Mouse (Mus musculus): ENCODE data around the gene Gm21119. TPM values are rescaled to one million over a fixed set of nuclear protein-coding genes. Genes with fewer than 3 reads are reported as not detected.
"Not testable (repeated sequence)": the region's sequence is repeated elsewhere in the genome, so short reads cannot be mapped to it uniquely, and the experiment has no call there.

Gene Gm21119
- total RNA-seq, 1 experiment: not detected

DNA sequence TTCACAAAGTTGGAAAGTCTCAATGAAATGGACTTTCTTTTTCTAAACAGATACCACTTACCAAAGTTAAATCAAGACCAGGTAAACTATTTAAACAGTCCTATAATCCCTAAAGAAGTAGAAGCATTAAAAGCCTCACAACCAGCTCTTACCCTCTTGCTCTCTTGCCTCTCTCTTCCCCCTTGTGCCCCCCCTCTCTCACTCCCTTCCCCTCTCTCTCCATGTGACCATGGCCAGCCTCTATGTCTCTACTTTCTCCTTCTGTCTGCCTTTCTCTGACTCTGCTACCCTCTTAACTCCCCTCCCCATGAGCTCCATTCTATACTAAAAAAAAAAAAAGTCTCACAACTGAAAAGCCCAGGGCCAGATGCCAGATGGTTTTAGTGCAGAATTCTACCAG, 2.0 kb upstream of the Gm21119 start:
- H3K9ac ChIP-seq (ENCODE audit: insufficient read depth, low read depth, low read length, poor library complexity, severe bottlenecking); in situ Hi-C loops (cut with MboI; ENCODE audit: low sequenced_read_pairs in 2 of 2, unreplicated experiment in 2 of 2); H3K36me3 ChIP-seq (ENCODE audit: control insufficient read depth, insufficient read depth, low read length, poor library complexity, severe bottlenecking); DNase-seq (ENCODE audit: low read depth, low spot score); H3K9me3 ChIP-seq (ENCODE audit: control insufficient read depth, insufficient read depth, low read depth, low read length); H3K27ac ChIP-seq (ENCODE audit: insufficient read depth, low read depth, low read length, poor library complexity, severe bottlenecking); H3K4me3 ChIP-seq (ENCODE audit: insufficient read depth in 1 of 2, low read depth in 1 of 2, low read length in 2 of 2, poor library complexity in 1 of 2, severe bottlenecking in 1 of 2); H3K4me1 ChIP-seq (ENCODE audit: control insufficient read depth in 2 of 2, insufficient read depth in 2 of 2, low read length in 2 of 2, poor library complexity in 1 of 2): not testable (repeated sequence)

- H3K36me3 ChIP-seq (ENCODE audit: control insufficient read depth, insufficient read depth, low read length, poor library complexity, severe bottlenecking); in situ Hi-C loops (cut with MboI; ENCODE audit: low sequenced_read_pairs in 2 of 2, unreplicated experiment in 2 of 2); DNase-seq (ENCODE audit: low read depth, low spot score); H3K4me1 ChIP-seq (ENCODE audit: control insufficient read depth in 2 of 2, insufficient read depth in 2 of 2, low read length in 2 of 2, poor library complexity in 1 of 2); H3K4me3 ChIP-seq (ENCODE audit: insufficient read depth in 1 of 2, low read depth in 1 of 2, low read length in 2 of 2, poor library complexity in 1 of 2, severe bottlenecking in 1 of 2); H3K9me3 ChIP-seq (ENCODE audit: control insufficient read depth, insufficient read depth, low read depth, low read length); H3K9ac ChIP-seq (ENCODE audit: insufficient read depth, low read depth, low read length, poor library complexity, severe bottlenecking); H3K27ac ChIP-seq (ENCODE audit: insufficient read depth, low read depth, low read length, poor library complexity, severe bottlenecking): not testable (repeated sequence)
These were observed 16.0 kb downstream of the Gm21119 start for GRCm38 (mm10) chr8:20630766-20631165.

- H3K4me1 ChIP-seq (ENCODE audit: control insufficient read depth in 2 of 2, insufficient read depth in 2 of 2, low read length in 2 of 2, poor library complexity in 1 of 2); H3K27ac ChIP-seq (ENCODE audit: insufficient read depth, low read depth, low read length, poor library complexity, severe bottlenecking); in situ Hi-C loops (cut with MboI; ENCODE audit: low sequenced_read_pairs in 2 of 2, unreplicated experiment in 2 of 2); H3K9ac ChIP-seq (ENCODE audit: insufficient read depth, low read depth, low read length, poor library complexity, severe bottlenecking); H3K9me3 ChIP-seq (ENCODE audit: control insufficient read depth, insufficient read depth, low read depth, low read length); H3K4me3 ChIP-seq (ENCODE audit: insufficient read depth in 1 of 2, low read depth in 1 of 2, low read length in 2 of 2, poor library complexity in 1 of 2, severe bottlenecking in 1 of 2); DNase-seq (ENCODE audit: low read depth, low spot score); H3K36me3 ChIP-seq (ENCODE audit: control insufficient read depth, insufficient read depth, low read length, poor library complexity, severe bottlenecking): not testable (repeated sequence)
These were observed 23.2 kb downstream of the Gm21119 start for GRCm38 (mm10) chr8:20637931-20638330.

DNA sequence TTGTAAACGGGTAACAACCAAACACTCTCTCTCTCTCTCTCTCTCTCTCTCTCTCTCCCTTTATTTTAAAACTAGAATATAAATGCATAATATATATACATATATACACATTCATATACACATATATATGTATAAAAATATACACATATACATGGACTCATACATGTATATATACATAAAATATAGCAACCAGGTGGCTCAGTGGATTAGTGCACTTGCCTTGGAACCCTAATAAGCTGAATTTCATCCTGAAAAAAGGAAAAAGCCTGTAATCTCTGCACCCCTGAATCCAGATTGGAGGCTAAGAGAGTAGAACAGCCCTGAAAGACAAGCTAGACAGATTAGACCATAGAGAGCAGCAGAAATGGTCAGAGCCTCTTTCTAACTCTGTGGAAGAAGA, 28.8 kb downstream of the Gm21119 start:
- H3K36me3 ChIP-seq (ENCODE audit: control insufficient read depth, insufficient read depth, low read length, poor library complexity, severe bottlenecking); H3K4me3 ChIP-seq (ENCODE audit: insufficient read depth in 1 of 2, low read depth in 1 of 2, low read length in 2 of 2, poor library complexity in 1 of 2, severe bottlenecking in 1 of 2); H3K9me3 ChIP-seq (ENCODE audit: control insufficient read depth, insufficient read depth, low read depth, low read length); H3K27ac ChIP-seq (ENCODE audit: insufficient read depth, low read depth, low read length, poor library complexity, severe bottlenecking); in situ Hi-C loops (cut with MboI; ENCODE audit: low sequenced_read_pairs in 2 of 2, unreplicated experiment in 2 of 2); H3K9ac ChIP-seq (ENCODE audit: insufficient read depth, low read depth, low read length, poor library complexity, severe bottlenecking); DNase-seq (ENCODE audit: low read depth, low spot score); H3K4me1 ChIP-seq (ENCODE audit: control insufficient read depth in 2 of 2, insufficient read depth in 2 of 2, low read length in 2 of 2, poor library complexity in 1 of 2): not testable (repeated sequence)

GRCm38 (mm10) chr8:20652976-20653375, 38.3 kb downstream of the Gm21119 start:
- H3K9ac ChIP-seq (ENCODE audit: insufficient read depth, low read depth, low read length, poor library complexity, severe bottlenecking); in situ Hi-C loops (cut with MboI; ENCODE audit: low sequenced_read_pairs in 2 of 2, unreplicated experiment in 2 of 2); H3K4me1 ChIP-seq (ENCODE audit: control insufficient read depth in 2 of 2, insufficient read depth in 2 of 2, low read length in 2 of 2, poor library complexity in 1 of 2); H3K4me3 ChIP-seq (ENCODE audit: insufficient read depth in 1 of 2, low read depth in 1 of 2, low read length in 2 of 2, poor library complexity in 1 of 2, severe bottlenecking in 1 of 2); DNase-seq (ENCODE audit: low read depth, low spot score); H3K27ac ChIP-seq (ENCODE audit: insufficient read depth, low read depth, low read length, poor library complexity, severe bottlenecking); H3K9me3 ChIP-seq (ENCODE audit: control insufficient read depth, insufficient read depth, low read depth, low read length); H3K36me3 ChIP-seq (ENCODE audit: control insufficient read depth, insufficient read depth, low read length, poor library complexity, severe bottlenecking): not testable (repeated sequence)

DNA sequence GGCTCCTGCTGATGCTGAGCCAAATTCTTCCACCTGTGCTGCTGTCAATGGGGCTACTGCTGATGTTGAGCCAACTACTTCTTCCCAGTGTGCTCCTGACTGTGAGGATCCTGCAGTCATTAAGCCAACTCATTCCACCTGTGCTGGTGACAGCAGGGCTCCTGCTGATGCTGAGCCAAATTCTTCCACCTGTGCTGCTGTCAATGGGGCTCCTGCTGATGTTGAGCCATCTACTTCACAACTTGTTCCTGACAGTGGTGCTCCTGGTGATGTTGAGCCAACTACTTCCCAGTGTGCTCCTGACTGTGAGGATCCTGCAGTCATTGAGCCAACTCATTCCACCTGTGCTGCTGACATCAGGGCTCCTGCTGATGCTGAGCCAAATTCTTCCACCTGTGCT, 63.7 kb downstream of the Gm21119 start:
- H3K27ac ChIP-seq (ENCODE audit: insufficient read depth, low read depth, low read length, poor library complexity, severe bottlenecking); H3K36me3 ChIP-seq (ENCODE audit: control insufficient read depth, insufficient read depth, low read length, poor library complexity, severe bottlenecking); H3K4me1 ChIP-seq (ENCODE audit: control insufficient read depth in 2 of 2, insufficient read depth in 2 of 2, low read length in 2 of 2, poor library complexity in 1 of 2); H3K9me3 ChIP-seq (ENCODE audit: control insufficient read depth, insufficient read depth, low read depth, low read length); H3K9ac ChIP-seq (ENCODE audit: insufficient read depth, low read depth, low read length, poor library complexity, severe bottlenecking); H3K4me3 ChIP-seq (ENCODE audit: insufficient read depth in 1 of 2, low read depth in 1 of 2, low read length in 2 of 2, poor library complexity in 1 of 2, severe bottlenecking in 1 of 2); DNase-seq (ENCODE audit: low read depth, low spot score); in situ Hi-C loops (cut with MboI; ENCODE audit: low sequenced_read_pairs in 2 of 2, unreplicated experiment in 2 of 2): not testable (repeated sequence)

All from ES-E14 (cell line).